Mouse (Mus musculus) frontal cortex, postnatal 25 days (tissue): ENCODE measurements around the gene Smim14.
"Not testable (repeated sequence)": the region's sequence is repeated elsewhere in the genome, so short reads cannot be mapped to it uniquely, and the experiment has no call there.

Experiments
- DNase-seq, 2 experiments: peaks; one replicate each; pipeline ENCODE4 v3.0.0; 2022; ENCODE audit warnings: low spot score in 2 of 2

The Smim14 gene

GRCm38 (mm10) chr5:65521803-65522202 is 15.2 kb downstream of the Smim14 start:
- no peak for DNase-seq

- no peak for DNase-seq
These were observed 22.2 kb downstream of the Smim14 start for GRCm38 (mm10) chr5:65514635-65515278.

- DNase-seq = no peak
These were observed 23.5 kb downstream of the Smim14 start for GRCm38 (mm10) chr5:65513506-65513905.

- no peak for DNase-seq
These were observed 28.6 kb downstream of the Smim14 start for GRCm38 (mm10) chr5:65508395-65508794.

- DNase-seq = no peak
These were observed 31.2 kb downstream of the Smim14 start for GRCm38 (mm10) chr5:65505786-65506185.

GRCm38 (mm10) chr5:65501407-65501806 is 35.6 kb downstream of the Smim14 start:
- DNase-seq = no peak

GRCm38 (mm10) chr5:65500231-65500630 is 36.8 kb downstream of the Smim14 start:
- DNase-seq = no peak

- DNase-seq = peak; percentile 89 to 92
These were observed 44.1 kb downstream of the Smim14 start, which contains the start of gene Gm43552 for GRCm38 (mm10) chr5:65492716-65493531. Gene Gm43552, minus strand, starts transcription at chr5:65492833.

- DNase-seq = peak; percentile 35 to 43
These were observed 44.9 kb downstream of the Smim14 start for GRCm38 (mm10) chr5:65491767-65492715.

- no peak for DNase-seq
These were observed 47.2 kb downstream of the Smim14 start for GRCm38 (mm10) chr5:65489830-65490229.

- no peak for DNase-seq
These were observed 48.3 kb downstream of the Smim14 start for GRCm38 (mm10) chr5:65488725-65489124.

GRCm38 (mm10) chr5:65487381-65487780 is 49.6 kb downstream of the Smim14 start:
- DNase-seq = no peak

- DNase-seq = no peak
These were observed 50.5 kb downstream of the Smim14 start for GRCm38 (mm10) chr5:65486514-65486913.

- DNase-seq = no peak
These were observed 54.0 kb downstream of the Smim14 start for GRCm38 (mm10) chr5:65482996-65483395.

- DNase-seq = no peak
These were observed 56.5 kb downstream of the Smim14 start for GRCm38 (mm10) chr5:65480511-65480910.

- DNase-seq = no peak
These were observed 57.1 kb downstream of the Smim14 start for GRCm38 (mm10) chr5:65479681-65480445.

GRCm38 (mm10) chr5:65478224-65478623 is 58.8 kb downstream of the Smim14 start:
- no peak for DNase-seq

GRCm38 (mm10) chr5:65476739-65477138 is 60.2 kb downstream of the Smim14 start:
- DNase-seq = not testable (repeated sequence)

- no peak for DNase-seq
These were observed 61.2 kb downstream of the Smim14 start for GRCm38 (mm10) chr5:65475806-65476205.

- no peak for DNase-seq
These were observed 67.2 kb downstream of the Smim14 start for GRCm38 (mm10) chr5:65469766-65470165.

- DNase-seq = no peak
These were observed 70.1 kb downstream of the Smim14 start for GRCm38 (mm10) chr5:65466911-65467310.
